In the genomic region with DNA sequence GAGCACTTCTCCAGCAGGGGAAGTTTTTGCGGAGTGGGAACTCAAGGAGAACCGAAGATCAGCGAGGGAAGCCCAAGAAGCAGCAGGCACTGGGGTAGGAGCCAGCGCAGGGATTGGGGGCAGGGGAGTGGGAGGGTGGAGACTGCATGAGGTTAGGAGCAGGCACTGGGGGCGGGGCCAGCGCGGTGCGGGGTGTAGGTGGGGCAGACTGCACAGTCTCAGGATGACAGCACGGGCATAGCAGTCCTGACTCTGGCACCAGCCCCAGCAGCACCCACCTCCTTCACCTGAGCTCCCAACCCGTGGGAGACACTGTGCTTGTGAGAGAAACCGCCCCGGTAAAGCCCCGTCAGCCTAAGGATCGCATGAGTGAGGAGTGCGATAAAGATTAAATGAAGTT, we compare ENCODE assay signal across 9 mouse cellular contexts.
DNase-seq lines count a peak whose midpoint lies in the region; ATAC-seq lines count a peak whose summit lies in the region.
"Had no signal": no experiment of that assay in that cellular context is flagged by ENCODE, and none has a peak within 500 bp of the region (broad histone marks: within the 10 kb centered on the region; RNA-seq: fewer than 3 reads in every experiment).

No protein-coding gene starts in this region.

- H3K9me3 ChIP-seq in forebrain, embryonic 14.5 days (replicated peaks; ENCODE audit: control insufficient read depth, low read length) = no peaks in the 10 kb centered on the region

- peak; percentile 43; the same call in 1 of the 2 replicates for ATAC-seq in forebrain, embryonic 14.5 days

- no peaks in the 10 kb centered on the region for H3K36me3 ChIP-seq in forebrain, embryonic 14.5 days (ENCODE audit: control insufficient read depth, insufficient read depth, low read length)

- H3K4me3 ChIP-seq in forebrain, embryonic 14.5 days (ENCODE audit: low read depth, low read length) = no peak overlapping the region

- whole genome bisulfite sequencing in forebrain, embryonic 14.5 days = 18% methylated on average over 15 of the region's 15 CpGs

- peak; percentile 14 for DNase-seq in adrenal gland, postnatal 10 days
- DNase-seq in adrenal gland, postnatal 4 days (ENCODE audit: low spot score in 2 of 2) = no peak
- DNase-seq in left cerebral cortex, postnatal 14 days (ENCODE audit: low spot score in 2 of 2) = peak; percentile 15 to 16
- DNase-seq in left cerebral cortex, adult 11 months (ENCODE audit: low spot score) = no peak
- DNase-seq in forebrain, embryonic 14.5 days (ENCODE audit: low spot score) = no peak
- DNase-seq in right cerebral cortex, adult 2 months (ENCODE audit: low spot score in 2 of 2) = peak; percentile 16 to 19
- DNase-seq in T-cell, adult 2 months (ENCODE audit: low spot score) = no peak
- DNase-seq in gastrocnemius, adult 18-20 months (ENCODE audit: low spot score) = no peak
- DNase-seq: heart, postnatal 10 days had no signal

- intact Hi-C loops in left cerebral cortex, postnatal 14 days (cut with DNase I) = no loop called here

- no peak overlapping the region for H3K4me2 ChIP-seq in forebrain, embryonic 14.5 days (ENCODE audit: low read length)

- H3K27me3 ChIP-seq in forebrain, embryonic 14.5 days (replicated peaks; ENCODE audit: control insufficient read depth, insufficient read depth, low read length) = no peaks in the 10 kb centered on the region

- H3K9ac ChIP-seq in forebrain, embryonic 14.5 days (ENCODE audit: low read length) = no peak overlapping the region

- peaks cover 14% of the 10 kb centered on the region for H3K4me1 ChIP-seq in forebrain, embryonic 14.5 days (ENCODE audit: control insufficient read depth, insufficient read depth, low read length)

- H3K27ac ChIP-seq in forebrain, embryonic 14.5 days (ENCODE audit: low read depth, low read length) = no peak overlapping the region

Comparison
In these comparisons a context has a peak if more than half of its experiments do, and no peak if none do; other contexts are left out.
1. DNase-seq: peak in adrenal gland, postnatal 10 days (single experiment), left cerebral cortex, postnatal 14 days (2 of 2) and right cerebral cortex, adult 2 months (2 of 2); none in adrenal gland, postnatal 4 days (0 of 2), left cerebral cortex, adult 11 months (single experiment), forebrain, embryonic 14.5 days (single experiment), T-cell, adult 2 months (single experiment) and gastrocnemius, adult 18-20 months (single experiment).